Mouse (Mus musculus) left cerebral cortex, adult 8-10 months (tissue): ENCODE data around the gene Pkdrej. TPM values are rescaled to one million over a fixed set of nuclear protein-coding genes. Genes with fewer than 3 reads are reported as not detected.
"Not testable (repeated sequence)": the region's sequence is repeated elsewhere in the genome, so short reads cannot be mapped to it uniquely, and the experiment has no call there.

Source experiments
- DNase-seq, 2 experiments: peaks; one replicate each; pipeline ENCODE4 v3.0.0; 2022; ENCODE audit warnings: low spot score in 2 of 2
- total RNA-seq, 4 experiments: library from RNA; stranded (reverse); gene quantifications; 2 replicates each; pipeline ENCODE4 v1.2.4; 2022

The Pkdrej gene
- 1 to 10 TPM; 1.0 to 1.5 (median 1.3) TPM for total RNA-seq

- DNase-seq = peak in 1 of 2 experiments; percentile 27
Observed at GRCm38 (mm10) chr15:85821203-85822010, at the start of gene Pkdrej. Gene Pkdrej, minus strand, starts transcription at chr15:85821734.

- peak; percentile 46 to 51 for DNase-seq
Observed at GRCm38 (mm10) chr15:85867696-85868095, 46.2 kb upstream of the Pkdrej start.

GRCm38 (mm10) chr15:85865913-85866312 is 44.4 kb upstream of the Pkdrej start:
- DNase-seq = not testable (repeated sequence)

- peak; percentile 88 to 96 for DNase-seq
Observed at GRCm38 (mm10) chr15:85859490-85860031, 38.0 kb upstream of the Pkdrej start, which contains the start of gene Gtse1. Gene Gtse1, plus strand, starts transcription at chr15:85859745.

- DNase-seq = no peak
Observed at GRCm38 (mm10) chr15:85858980-85859489, 37.5 kb upstream of the Pkdrej start.

- no peak for DNase-seq
Observed at GRCm38 (mm10) chr15:85851656-85852392, 30.3 kb upstream of the Pkdrej start.

- DNase-seq = no peak
Observed at GRCm38 (mm10) chr15:85845071-85845470, 23.5 kb upstream of the Pkdrej start.

GRCm38 (mm10) chr15:85841796-85842360 is 20.3 kb upstream of the Pkdrej start:
- DNase-seq = no peak

GRCm38 (mm10) chr15:85840983-85841382 is 19.4 kb upstream of the Pkdrej start:
- no peak for DNase-seq

- DNase-seq = no peak
Observed at GRCm38 (mm10) chr15:85836887-85837286, 15.4 kb upstream of the Pkdrej start.

- DNase-seq = no peak
Observed at GRCm38 (mm10) chr15:85835335-85835734, 13.8 kb upstream of the Pkdrej start.

- DNase-seq = no peak
Observed at GRCm38 (mm10) chr15:85832599-85832998, 11.1 kb upstream of the Pkdrej start.

GRCm38 (mm10) chr15:85831954-85832590 is 10.5 kb upstream of the Pkdrej start, which contains the start of gene Ttc38:
Gene Ttc38, plus strand, starts transcription at chr15:85832306.
- peak; percentile 70 to 80 for DNase-seq

GRCm38 (mm10) chr15:85829470-85829869 is 7.9 kb upstream of the Pkdrej start:
- no peak for DNase-seq

GRCm38 (mm10) chr15:85828071-85828470 is 6.5 kb upstream of the Pkdrej start:
- no peak for DNase-seq

- DNase-seq = no peak
Observed at GRCm38 (mm10) chr15:85826676-85827075, 5.1 kb upstream of the Pkdrej start.

GRCm38 (mm10) chr15:85822011-85822359 is 451 bp upstream of the Pkdrej start:
- no peak for DNase-seq

GRCm38 (mm10) chr15:85813428-85813827 is 8.1 kb downstream of the Pkdrej start:
- DNase-seq = no peak

GRCm38 (mm10) chr15:85811535-85812277 is 9.8 kb downstream of the Pkdrej start, which contains the start of gene Cdpf1:
Gene Cdpf1, minus strand, starts transcription at chr15:85811697.
- peak; percentile 97 to 99 for DNase-seq
